Mouse (Mus musculus) spleen, adult 2 months (tissue): ENCODE measurements around the gene Gcgr. TPM values are rescaled to one million over a fixed set of nuclear protein-coding genes. Genes with fewer than 3 reads are reported as not detected.

Source experiments
- DNase-seq, 2 experiments: peaks; one replicate each; pipeline versions ENCODE4 v3.0.0 to v3.0.0-alpha.2; 2012 to 2021; ENCODE audit warnings: low spot score in 2 of 2, low read depth in 1 of 2
- H3K27ac ChIP-seq: fragments of 200-500 bp; 2 replicates; pipeline ENCODE4 v1.5.1; 2012; ENCODE audit warnings: low read length, inconsistent platforms; ENCODE audit not compliant: insufficient read depth
- H3K27me3 ChIP-seq: fragments of 200-500 bp; 2 replicates; pipeline ENCODE4 v1.6.1; 2012; ENCODE audit warnings: mild to moderate bottlenecking, moderate library complexity, low read length, inconsistent platforms; ENCODE audit not compliant: control insufficient read depth, insufficient read depth
- H3K36me3 ChIP-seq: fragments of 200-500 bp; 2 replicates; pipeline ENCODE4 v1.6.1; 2012; ENCODE audit warnings: mild to moderate bottlenecking, low read length, inconsistent platforms; ENCODE audit not compliant: control insufficient read depth, insufficient read depth
- H3K4me1 ChIP-seq: fragments of 200-500 bp; 2 replicates; pipeline ENCODE4 v1.6.1; 2011; ENCODE audit warnings: inconsistent platforms; ENCODE audit not compliant: control insufficient read depth, insufficient read depth, insufficient read length
- H3K4me3 ChIP-seq: fragments of 200-500 bp; 2 replicates; pipeline ENCODE4 v1.5.1; 2011; ENCODE audit warnings: mild to moderate bottlenecking, inconsistent platforms; ENCODE audit not compliant: insufficient read depth, insufficient read length; ENCODE audit errors: extremely low read depth
- CTCF ChIP-seq: fragments of 200-500 bp; IDR thresholded peaks from 2 replicates; pipeline ENCODE4 v1.5.1; 2011; ENCODE audit warnings: mild to moderate bottlenecking, inconsistent platforms; ENCODE audit not compliant: insufficient read depth, insufficient read length, insufficient replicate concordance; ENCODE audit errors: extremely low read depth
- POLR2A ChIP-seq: fragments of 200-500 bp; IDR thresholded peaks from 2 replicates; pipeline ENCODE4 v1.6.1; 2011; ENCODE audit warnings: low read depth, low read length, inconsistent platforms
- WGBS: fragments of 180-500 bp; shearing (Covaris S2); methylation state at CpG from one replicate; pipeline ENCODE4 v1.1.7; 2018; 5-methylcytosine and 5-hydroxymethylcytosine counted together
- polyA plus RNA-seq: library from polyadenylated mRNA; depleted of rRNA; stranded (reverse); fragments of >200 nt; gene quantifications from 2 replicates; pipeline ENCODE4 v1.2.3, GENCODE M21; 2012

Gcgr gene
- polyA plus RNA-seq, 1 experiment: 0.30 TPM

- no peak for DNase-seq
- no peak for TF ChIP-seq POLR2A
- no peak for TF ChIP-seq CTCF
- WGBS: 56% methylated on average over 2 of the region's 2 CpGs
- H3K4me3 ChIP-seq: no peak overlapping the region
- peaks cover 14% of the 10 kb centered on the region for H3K4me1 ChIP-seq
- no peak overlapping the region for H3K27ac ChIP-seq
- H3K27me3 ChIP-seq: no peaks in the 10 kb centered on the region
- H3K36me3 ChIP-seq: peaks cover 22% of the 10 kb centered on the region
These were observed 17.0 kb downstream of the Gcgr start for GRCm38 (mm10) chr11:120547469-120547868.

- no peaks in the 10 kb centered on the region for H3K27me3 ChIP-seq
- TF ChIP-seq POLR2A: no peak
- no peak for TF ChIP-seq CTCF
- no peak overlapping the region for H3K27ac ChIP-seq
- H3K4me1 ChIP-seq: peaks cover 14% of the 10 kb centered on the region
- WGBS: 66% methylated on average over 3 of the region's 3 CpGs
- H3K4me3 ChIP-seq: no peak overlapping the region
- peaks cover 16% of the 10 kb centered on the region for H3K36me3 ChIP-seq
- DNase-seq: no peak
These were observed 17.7 kb downstream of the Gcgr start for GRCm38 (mm10) chr11:120548214-120548613.

- DNase-seq: no peak
- WGBS: 13% methylated on average over 7 of the region's 7 CpGs
- peaks cover 14% of the 10 kb centered on the region for H3K4me1 ChIP-seq
- no peaks in the 10 kb centered on the region for H3K27me3 ChIP-seq
- peak overlapping the region; percentile 71 for H3K27ac ChIP-seq
- peak overlapping the region; percentile 83 for H3K4me3 ChIP-seq
- peaks cover 10% of the 10 kb centered on the region for H3K36me3 ChIP-seq
- TF ChIP-seq POLR2A (no peak), CTCF (no peak)
These were observed 18.3 kb downstream of the Gcgr start for GRCm38 (mm10) chr11:120548786-120549167.

- H3K4me3 ChIP-seq: peak within 1 kb of the TSS; percentile 83
- WGBS: under 1% methylated on average over 59 of the region's 87 CpGs
- peak; percentile 44; the same call in 1 of the 2 replicates for TF ChIP-seq POLR2A
- no peak for TF ChIP-seq CTCF
- H3K4me1 ChIP-seq: peaks cover 14% of the 10 kb centered on the region
- H3K36me3 ChIP-seq: peaks cover 6% of the 10 kb centered on the region
- peak; percentile 76 to 95 for DNase-seq
- no peaks in the 10 kb centered on the region for H3K27me3 ChIP-seq
- peak within 1 kb of the TSS; percentile 75 for H3K27ac ChIP-seq
These were observed 18.9 kb downstream of the Gcgr start, which contains the start of gene Mcrip1 for GRCm38 (mm10) chr11:120549168-120549945. Gene Mcrip1 (minus strand): TSS chr11:120549727.

- Histone ChIP-seq H3K4me1 (peaks cover 14% of the 10 kb centered on the region), H3K4me3 (peak overlapping the region; percentile 83), H3K36me3 (no peaks in the 10 kb centered on the region), H3K27ac (peak overlapping the region; percentile 75), H3K27me3 (no peaks in the 10 kb centered on the region)
- no peak for DNase-seq
- WGBS: 69% methylated on average over 11 of the region's 11 CpGs
- TF ChIP-seq CTCF (no peak), POLR2A (no peak)
These were observed 19.7 kb downstream of the Gcgr start for GRCm38 (mm10) chr11:120549986-120550809.

- H3K36me3 ChIP-seq: no peaks in the 10 kb centered on the region
- peak within 1 kb of the TSS; percentile 83 for H3K4me3 ChIP-seq
- no peaks in the 10 kb centered on the region for H3K27me3 ChIP-seq
- H3K4me1 ChIP-seq: peaks cover 14% of the 10 kb centered on the region
- DNase-seq: no peak
- 97% methylated on average over 28 of the region's 28 CpGs for WGBS
- peak within 1 kb of the TSS; percentile 75 for H3K27ac ChIP-seq
- TF ChIP-seq POLR2A (no peak), CTCF (no peak)
These were observed 20.4 kb downstream of the Gcgr start, which contains the start of gene Ppp1r27 for GRCm38 (mm10) chr11:120550810-120551440. Gene Ppp1r27 (minus strand): TSS chr11:120551132.

- peaks cover 14% of the 10 kb centered on the region for H3K4me1 ChIP-seq
- no peaks in the 10 kb centered on the region for H3K27me3 ChIP-seq
- DNase-seq: no peak
- no peak overlapping the region for H3K4me3 ChIP-seq
- 79% methylated on average over 5 of the region's 5 CpGs for WGBS
- no peak overlapping the region for H3K27ac ChIP-seq
- TF ChIP-seq CTCF (no peak), POLR2A (no peak)
- H3K36me3 ChIP-seq: no peaks in the 10 kb centered on the region
These were observed 22.2 kb downstream of the Gcgr start for GRCm38 (mm10) chr11:120552736-120553135.
